Mouse (Mus musculus) midbrain, embryonic 14.5 days (tissue): ENCODE results near the gene Ccdc66. TPM values are rescaled to one million over a fixed set of nuclear protein-coding genes. Genes with fewer than 3 reads are reported as not detected.

ENCODE experiments used
- ATAC-seq: fragments of 200-750 bp; cut with Nextera tagmentation; 2 replicates; pipeline ENCODE4 v1.8.0; 2017; ENCODE audit warnings: moderate number of reproducible peaks, moderate library complexity; ENCODE audit not compliant: low FRiP score, low TSS enrichment
- DNase-seq: peaks from one replicate; pipeline ENCODE4 v3.0.0-alpha.2; 2015
- H3K27ac ChIP-seq: fragments of 300-500 bp; sonication (generic); replicated peaks from 2 replicates; pipeline ENCODE4 v1.5.1; 2014; ENCODE audit warnings: mild to moderate bottlenecking, low read depth, low read length, moderate library complexity
- H3K27me3 ChIP-seq: fragments of 300-500 bp; sonication (generic); 2 replicates; pipeline ENCODE4 v1.6.1; 2014; ENCODE audit warnings: low read length, control low read depth, mixed read lengths; ENCODE audit not compliant: control insufficient read depth, insufficient read depth
- H3K36me3 ChIP-seq: fragments of 300-500 bp; sonication (generic); 2 replicates; pipeline ENCODE4 v1.6.1; 2014; ENCODE audit warnings: low read length, control low read depth; ENCODE audit not compliant: control insufficient read depth, insufficient read depth
- H3K4me1 ChIP-seq: fragments of 300-500 bp; sonication (generic); 2 replicates; pipeline ENCODE4 v1.6.1; 2014; ENCODE audit warnings: mild to moderate bottlenecking, antibody characterized with exemption, low read length, control low read depth; ENCODE audit not compliant: control insufficient read depth, insufficient read depth
- H3K4me2 ChIP-seq: fragments of 300-500 bp; sonication (generic); 2 replicates; pipeline ENCODE4 v1.6.1; 2014; ENCODE audit warnings: mild to moderate bottlenecking, low read length, moderate library complexity
- H3K4me3 ChIP-seq: fragments of 300-500 bp; sonication (generic); replicated peaks from 2 replicates; pipeline ENCODE4 v1.5.1; 2014; ENCODE audit warnings: low read depth, low read length
- H3K9ac ChIP-seq: fragments of 300-500 bp; sonication (generic); replicated peaks from 2 replicates; pipeline ENCODE4 v1.6.1; 2014; ENCODE audit warnings: mild to moderate bottlenecking, low read length, moderate library complexity
- H3K9me3 ChIP-seq: fragments of 300-500 bp; sonication (generic); 2 replicates; pipeline ENCODE4 v1.6.1; 2016; ENCODE audit warnings: low read length, control low read depth, mixed read lengths; ENCODE audit not compliant: control insufficient read depth
- WGBS: fragments of 180-500 bp; shearing (Covaris S2); extraction: QIAGEN DNeasy Blood & Tissue Kit; methylation state at CpG from one replicate; pipeline ENCODE4 v1.1.7; 2014; 5-methylcytosine and 5-hydroxymethylcytosine counted together
- polyA plus RNA-seq: library from polyadenylated mRNA; unstranded; fragments of >200 nt; fragmentation: Nextera tagmentation; extraction: Ambion mirVana; gene quantifications from 2 replicates; pipeline ENCODE4 v1.2.1, GENCODE M21; 2014

Ccdc66 gene
- 9.5 and 9.9 TPM in 2 replicates for polyA plus RNA-seq

GRCm38 (mm10) chr14:27507894-27508643 is at the start of gene Ccdc66:
Gene Ccdc66, minus strand, starts transcription at chr14:27508460.
- H3K9me3 ChIP-seq, result no peaks in the 10 kb centered on the region
- under 1% methylated on average over 51 of the region's 51 CpGs for WGBS
- peak; percentile 98 for ATAC-seq

GRCm38 (mm10) chr14:27543838-27544426 is 35.7 kb upstream of the Ccdc66 start:
- 69% methylated on average over 4 of the region's 4 CpGs for WGBS
- no peak overlapping the region for H3K4me3 ChIP-seq
- no peak for ATAC-seq
- H3K27ac ChIP-seq, result no peak overlapping the region
- H3K4me2 ChIP-seq, result no peak overlapping the region
- H3K36me3 ChIP-seq, result no peaks in the 10 kb centered on the region
- no peak overlapping the region for H3K9ac ChIP-seq
- DNase-seq, result no peak
- no peaks in the 10 kb centered on the region for H3K4me1 ChIP-seq
- 0 out of 2 replicates have a peak, but pooled peaks cover 6% of the 10 kb centered on the region for H3K9me3 ChIP-seq
- no peaks in the 10 kb centered on the region for H3K27me3 ChIP-seq

More at GRCm38 (mm10) chr14:27507894-27508643, at the start of gene Ccdc66:
- DNase-seq, result peak; percentile 96
- peak within 1 kb of the TSS; percentile 75 for H3K9ac ChIP-seq
- peak within 1 kb of the TSS; percentile 73 for H3K27ac ChIP-seq
- peak within 1 kb of the TSS; percentile 77 for H3K4me3 ChIP-seq
- H3K4me1 ChIP-seq, result peaks cover 11% of the 10 kb centered on the region; the same call in 1 of the 2 replicates
- no peaks in the 10 kb centered on the region for H3K27me3 ChIP-seq
- peak within 1 kb of the TSS; percentile 79 for H3K4me2 ChIP-seq
- H3K36me3 ChIP-seq, result no peaks in the 10 kb centered on the region

GRCm38 (mm10) chr14:27536441-27536840 is 28.2 kb upstream of the Ccdc66 start:
- ATAC-seq, result no peak
- Histone ChIP-seq H3K27ac (no peak overlapping the region), H3K9ac (no peak overlapping the region), H3K9me3 (no peaks in the 10 kb centered on the region), H3K4me2 (no peak overlapping the region), H3K4me3 (no peak overlapping the region), H3K36me3 (no peaks in the 10 kb centered on the region), H3K4me1 (no peaks in the 10 kb centered on the region), H3K27me3 (no peaks in the 10 kb centered on the region)
- no peak for DNase-seq
- 89% methylated on average over 3 of the region's 3 CpGs for WGBS

GRCm38 (mm10) chr14:27524541-27524940 is 16.3 kb upstream of the Ccdc66 start:
- H3K27ac ChIP-seq, result no peak overlapping the region
- H3K4me3 ChIP-seq, result no peak overlapping the region
- H3K36me3 ChIP-seq, result no peaks in the 10 kb centered on the region
- no peak overlapping the region for H3K9ac ChIP-seq
- H3K4me2 ChIP-seq, result no peak overlapping the region
- DNase-seq, result no peak
- H3K9me3 ChIP-seq, result no peaks in the 10 kb centered on the region
- no peaks in the 10 kb centered on the region for H3K4me1 ChIP-seq
- no peak for ATAC-seq
- no peaks in the 10 kb centered on the region for H3K27me3 ChIP-seq

GRCm38 (mm10) chr14:27508644-27509301 is 513 bp upstream of the Ccdc66 start:
- ATAC-seq, result peak; percentile 60; the same call in 1 of the 2 replicates
- Histone ChIP-seq H3K4me3 (peak overlapping the region; percentile 77), H3K27me3 (no peaks in the 10 kb centered on the region), H3K9ac (peak overlapping the region; percentile 75), H3K4me2 (peak overlapping the region; percentile 79), H3K27ac (peak overlapping the region; percentile 73), H3K36me3 (no peaks in the 10 kb centered on the region), H3K4me1 (peaks cover 11% of the 10 kb centered on the region; the same call in 1 of the 2 replicates), H3K9me3 (no peaks in the 10 kb centered on the region)
- WGBS, result 34% methylated on average over 15 of the region's 15 CpGs
- no peak for DNase-seq

- H3K4me2 ChIP-seq, result no peak overlapping the region
- H3K27me3 ChIP-seq, result no peaks in the 10 kb centered on the region
- H3K9ac ChIP-seq, result no peak overlapping the region
- WGBS, result 83% methylated on average over 4 of the region's 4 CpGs
- DNase-seq (no peak), ATAC-seq (no peak)
- H3K4me3 ChIP-seq, result no peak overlapping the region
- no peaks in the 10 kb centered on the region for H3K9me3 ChIP-seq
- no peaks in the 10 kb centered on the region for H3K4me1 ChIP-seq
- peaks cover 38% of the 10 kb centered on the region for H3K36me3 ChIP-seq
- no peak overlapping the region for H3K27ac ChIP-seq
Observed at GRCm38 (mm10) chr14:27501096-27501495, 7.2 kb downstream of the Ccdc66 start.

- Histone ChIP-seq H3K27me3 (no peaks in the 10 kb centered on the region), H3K9ac (no peak overlapping the region), H3K4me1 (no peaks in the 10 kb centered on the region), H3K27ac (no peak overlapping the region), H3K36me3 (peaks cover 81% of the 10 kb centered on the region), H3K9me3 (no peaks in the 10 kb centered on the region), H3K4me2 (no peak overlapping the region), H3K4me3 (no peak overlapping the region)
- 94% methylated on average over 4 of the region's 4 CpGs for WGBS
- no peak for DNase-seq
- no peak for ATAC-seq
Observed at GRCm38 (mm10) chr14:27493516-27493915, 14.7 kb downstream of the Ccdc66 start.

GRCm38 (mm10) chr14:27491399-27491798 is 16.9 kb downstream of the Ccdc66 start:
- no peak for ATAC-seq
- Histone ChIP-seq H3K4me3 (no peak overlapping the region), H3K9me3 (no peaks in the 10 kb centered on the region), H3K27ac (no peak overlapping the region), H3K4me1 (no peaks in the 10 kb centered on the region), H3K36me3 (peaks cover 82% of the 10 kb centered on the region), H3K9ac (no peak overlapping the region), H3K4me2 (no peak overlapping the region), H3K27me3 (no peaks in the 10 kb centered on the region)
- WGBS, result 95% methylated on average over 5 of the region's 5 CpGs
- no peak for DNase-seq
